Mouse (Mus musculus): ENCODE data around the gene Pheta2. TPM values are rescaled to one million over a fixed set of nuclear protein-coding genes. Genes with fewer than 3 reads are reported as not detected.

Pheta2 gene
- polyA plus RNA-seq, 1 experiment from 2014 or later, result 1.6 TPM

- WGBS, result 67% methylated on average over 5 of the region's 5 CpGs
- no peak overlapping the region for H3K4me2 ChIP-seq (ENCODE audit: low read length)
- no peaks in the 10 kb centered on the region for H3K27me3 ChIP-seq (replicated peaks; ENCODE audit: control insufficient read depth, insufficient read depth, low read length)
- H3K36me3 ChIP-seq (ENCODE audit: control insufficient read depth, insufficient read depth, low read length), result no peaks in the 10 kb centered on the region
- ATAC-seq, result no peak
- H3K4me1 ChIP-seq (ENCODE audit: control insufficient read depth, insufficient read depth, low read depth, low read length), result no peaks in the 10 kb centered on the region; the same call in 1 of the 2 replicates
- no peak overlapping the region for H3K27ac ChIP-seq (ENCODE audit: low read depth, low read length)
- no peaks in the 10 kb centered on the region for H3K9me3 ChIP-seq (ENCODE audit: control insufficient read depth, low read length)
- H3K4me3 ChIP-seq (ENCODE audit: low read length), result no peak overlapping the region
- no peak overlapping the region for H3K9ac ChIP-seq (ENCODE audit: low read depth, low read length)
Measured at GRCm38 (mm10) chr15:82374437-82374836, 35.7 kb downstream of the Pheta2 start.

DNA sequence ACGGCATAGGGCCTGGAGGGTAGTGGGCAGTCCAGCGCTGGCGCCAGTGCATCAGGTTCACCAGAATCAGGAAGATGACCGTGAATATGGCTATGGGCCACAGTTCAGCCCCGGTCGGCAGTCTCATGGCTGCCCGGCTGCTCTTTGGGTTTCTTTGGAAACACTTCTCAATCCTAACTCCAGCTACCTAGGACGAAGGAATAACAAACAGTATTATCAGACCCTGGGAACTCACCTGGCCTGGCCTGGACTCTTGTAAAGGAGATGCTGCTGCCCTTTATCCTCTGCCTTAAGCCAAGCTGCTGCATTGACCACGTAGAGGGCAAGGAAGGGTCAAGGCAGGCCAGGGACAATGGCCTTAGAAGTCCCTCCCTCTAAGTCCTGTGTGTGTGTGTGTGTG lies 37.1 kb downstream of the Pheta2 start:
- H3K36me3 ChIP-seq (ENCODE audit: control insufficient read depth, insufficient read depth, low read length), result no peaks in the 10 kb centered on the region
- H3K27ac ChIP-seq (ENCODE audit: low read depth, low read length), result no peak overlapping the region
- no peaks in the 10 kb centered on the region for H3K9me3 ChIP-seq (ENCODE audit: control insufficient read depth, low read length)
- H3K4me2 ChIP-seq (ENCODE audit: low read length), result no peak overlapping the region
- 90% methylated on average over 9 of the region's 9 CpGs for WGBS
- H3K9ac ChIP-seq (ENCODE audit: low read depth, low read length), result no peak overlapping the region
- H3K4me1 ChIP-seq (ENCODE audit: control insufficient read depth, insufficient read depth, low read depth, low read length), result peaks cover 3% of the 10 kb centered on the region; the same call in 1 of the 2 replicates
- H3K27me3 ChIP-seq (replicated peaks; ENCODE audit: control insufficient read depth, insufficient read depth, low read length), result no peaks in the 10 kb centered on the region
- no peak overlapping the region for H3K4me3 ChIP-seq (ENCODE audit: low read length)
- ATAC-seq, result no peak

DNA sequence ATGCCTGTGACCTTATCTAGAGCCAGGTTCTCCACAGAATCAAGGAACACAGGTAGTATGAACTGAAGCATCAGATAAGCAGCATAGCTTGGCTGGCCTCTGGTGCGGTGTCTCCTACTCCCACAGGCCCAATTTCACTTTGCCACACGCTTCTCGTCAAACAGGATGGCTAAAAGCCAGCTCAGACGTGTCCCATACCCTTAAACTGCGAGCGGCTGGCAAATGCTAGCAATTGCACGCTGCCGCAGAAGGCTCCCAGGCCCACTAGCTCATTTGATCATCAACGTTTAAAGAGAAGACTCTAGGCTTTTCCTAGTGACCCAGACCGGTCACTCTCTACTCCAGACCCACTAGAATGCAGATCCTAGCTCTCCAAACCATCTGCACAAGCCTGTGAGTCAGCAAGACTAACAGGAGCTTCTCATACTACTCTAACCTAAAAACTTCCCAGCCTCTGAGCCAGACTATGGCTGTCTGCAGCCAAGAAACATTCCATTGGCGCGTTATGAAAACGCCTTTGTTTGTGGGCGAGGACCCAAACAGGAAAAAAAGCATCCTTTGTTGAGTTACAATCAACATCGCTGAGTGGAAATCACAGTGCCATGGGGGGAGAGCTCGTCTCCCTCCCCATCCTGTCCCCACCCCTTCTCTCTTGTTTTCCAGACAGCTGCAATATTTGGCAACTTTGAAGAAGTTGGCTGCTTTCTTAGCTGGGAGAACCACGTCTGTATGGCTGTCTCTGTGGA lies 37.8 kb downstream of the Pheta2 start:
- Histone ChIP-seq H3K4me3 (ENCODE audit: low read length) (no peak overlapping the region), H3K9me3 (ENCODE audit: control insufficient read depth, low read length) (no peaks in the 10 kb centered on the region), H3K4me1 (ENCODE audit: control insufficient read depth, insufficient read depth, low read depth, low read length) (peaks cover 7% of the 10 kb centered on the region), H3K27me3 (replicated peaks; ENCODE audit: control insufficient read depth, insufficient read depth, low read length) (no peaks in the 10 kb centered on the region), H3K9ac (ENCODE audit: low read depth, low read length) (no peak overlapping the region), H3K27ac (ENCODE audit: low read depth, low read length) (no peak overlapping the region), H3K36me3 (ENCODE audit: control insufficient read depth, insufficient read depth, low read length) (no peaks in the 10 kb centered on the region), H3K4me2 (ENCODE audit: low read length) (no peak overlapping the region)
- WGBS, result 48% methylated on average over 17 of the region's 17 CpGs
- ATAC-seq, result peak; percentile 19; the same call in 1 of the 2 replicates

- Histone ChIP-seq H3K4me2 (ENCODE audit: low read length) (no peak overlapping the region), H3K4me3 (ENCODE audit: low read length) (no peak overlapping the region), H3K27me3 (replicated peaks; ENCODE audit: control insufficient read depth, insufficient read depth, low read length) (no peaks in the 10 kb centered on the region), H3K27ac (ENCODE audit: low read depth, low read length) (no peak overlapping the region), H3K9me3 (ENCODE audit: control insufficient read depth, low read length) (no peaks in the 10 kb centered on the region), H3K36me3 (ENCODE audit: control insufficient read depth, insufficient read depth, low read length) (no peaks in the 10 kb centered on the region), H3K9ac (ENCODE audit: low read depth, low read length) (no peak overlapping the region), H3K4me1 (ENCODE audit: control insufficient read depth, insufficient read depth, low read depth, low read length) (peaks cover 7% of the 10 kb centered on the region)
- 82% methylated on average over 5 of the region's 5 CpGs for WGBS
- ATAC-seq, result no peak
Measured at GRCm38 (mm10) chr15:82377701-82378100, 39.0 kb downstream of the Pheta2 start.

GRCm38 (mm10) chr15:82378261-82379180 lies 39.8 kb downstream of the Pheta2 start:
- no peak overlapping the region; the same call in 1 of the 2 replicates for H3K4me2 ChIP-seq (ENCODE audit: low read length)
- WGBS, result 48% methylated on average over 15 of the region's 15 CpGs
- ATAC-seq, result no peak
- H3K36me3 ChIP-seq (ENCODE audit: control insufficient read depth, insufficient read depth, low read length), result no peaks in the 10 kb centered on the region
- H3K4me1 ChIP-seq (ENCODE audit: control insufficient read depth, insufficient read depth, low read depth, low read length), result peaks cover 7% of the 10 kb centered on the region
- no peaks in the 10 kb centered on the region for H3K9me3 ChIP-seq (ENCODE audit: control insufficient read depth, low read length)
- H3K9ac ChIP-seq (ENCODE audit: low read depth, low read length), result no peak overlapping the region
- no peak overlapping the region for H3K4me3 ChIP-seq (ENCODE audit: low read length)
- H3K27ac ChIP-seq (ENCODE audit: low read depth, low read length), result no peak overlapping the region
- H3K27me3 ChIP-seq (replicated peaks; ENCODE audit: control insufficient read depth, insufficient read depth, low read length), result no peaks in the 10 kb centered on the region

GRCm38 (mm10) chr15:82379511-82379870 lies 40.7 kb downstream of the Pheta2 start:
- WGBS, result 31% methylated on average over 7 of the region's 7 CpGs
- Histone ChIP-seq H3K27me3 (replicated peaks; ENCODE audit: control insufficient read depth, insufficient read depth, low read length) (no peaks in the 10 kb centered on the region), H3K9me3 (ENCODE audit: control insufficient read depth, low read length) (no peaks in the 10 kb centered on the region), H3K4me2 (ENCODE audit: low read length) (peak overlapping the region; percentile 71), H3K4me1 (ENCODE audit: control insufficient read depth, insufficient read depth, low read depth, low read length) (peaks cover 7% of the 10 kb centered on the region), H3K9ac (ENCODE audit: low read depth, low read length) (peak overlapping the region; percentile 15; the same call in 1 of the 2 replicates), H3K36me3 (ENCODE audit: control insufficient read depth, insufficient read depth, low read length) (no peaks in the 10 kb centered on the region), H3K27ac (ENCODE audit: low read depth, low read length) (no peak overlapping the region), H3K4me3 (ENCODE audit: low read length) (peak overlapping the region; percentile 26)
- no peak; the same call in 1 of the 2 replicates for ATAC-seq

GRCm38 (mm10) chr15:82379871-82380713 lies 41.4 kb downstream of the Pheta2 start, which contains the start of gene Cyp2d22:
Gene Cyp2d22 (minus strand): TSS chr15:82380260.
- H3K4me2 ChIP-seq (ENCODE audit: low read length), result peak within 1 kb of the TSS; percentile 71
- no peaks in the 10 kb centered on the region for H3K36me3 ChIP-seq (ENCODE audit: control insufficient read depth, insufficient read depth, low read length)
- 2% methylated on average over 21 of the region's 24 CpGs for WGBS
- H3K9ac ChIP-seq (ENCODE audit: low read depth, low read length), result peak within 1 kb of the TSS; percentile 54
- peak; percentile 80 for ATAC-seq
- H3K4me3 ChIP-seq (ENCODE audit: low read length), result peak within 1 kb of the TSS; percentile 26
- peaks cover 7% of the 10 kb centered on the region for H3K4me1 ChIP-seq (ENCODE audit: control insufficient read depth, insufficient read depth, low read depth, low read length)
- H3K27ac ChIP-seq (ENCODE audit: low read depth, low read length), result no peak within 1 kb of the TSS; the same call in 1 of the 2 replicates
- no peaks in the 10 kb centered on the region for H3K9me3 ChIP-seq (ENCODE audit: control insufficient read depth, low read length)
- no peaks in the 10 kb centered on the region for H3K27me3 ChIP-seq (replicated peaks; ENCODE audit: control insufficient read depth, insufficient read depth, low read length)

GRCm38 (mm10) chr15:82380714-82381062 lies 41.9 kb downstream of the Pheta2 start:
- Histone ChIP-seq H3K27ac (ENCODE audit: low read depth, low read length) (no peak overlapping the region), H3K36me3 (ENCODE audit: control insufficient read depth, insufficient read depth, low read length) (no peaks in the 10 kb centered on the region), H3K27me3 (replicated peaks; ENCODE audit: control insufficient read depth, insufficient read depth, low read length) (no peaks in the 10 kb centered on the region), H3K9me3 (ENCODE audit: control insufficient read depth, low read length) (no peaks in the 10 kb centered on the region), H3K4me2 (ENCODE audit: low read length) (peak overlapping the region; percentile 71), H3K9ac (ENCODE audit: low read depth, low read length) (peak overlapping the region; percentile 54), H3K4me1 (ENCODE audit: control insufficient read depth, insufficient read depth, low read depth, low read length) (peaks cover 7% of the 10 kb centered on the region), H3K4me3 (ENCODE audit: low read length) (peak overlapping the region; percentile 26)
- 28% methylated on average over 7 of the region's 7 CpGs for WGBS
- ATAC-seq, result no peak
